Mouse (Mus musculus): ENCODE measurements at regions not wholly inside any gene's neighbourhood (a gene's known extent, or its start where the extent isn't known, plus 50 kb on each side); places are given as distances from the start of the nearest gene placed in this dataset.

- in situ Hi-C loops (cut with MboI, MseI) = no loop called here
Observed at GRCm38 (mm10) chr5:85706598-85706997, 358.8 kb downstream of the Cenpc1 start.

GRCm38 (mm10) chr5:85706084-85706483 lies 359.3 kb downstream of the Cenpc1 start:
- in situ Hi-C loops (cut with MboI, MseI) = no loop called here

- in situ Hi-C loops (cut with MboI, MseI) = no loop called here
Observed at GRCm38 (mm10) chr5:85677872-85678271, 387.5 kb downstream of the Cenpc1 start.

- in situ Hi-C loops (cut with MboI, MseI) = no loop called here
Observed at GRCm38 (mm10) chr5:85671121-85671520, 394.3 kb downstream of the Cenpc1 start.

GRCm38 (mm10) chr5:85661487-85661886 lies 403.9 kb downstream of the Cenpc1 start:
- in situ Hi-C loops (cut with MboI, MseI) = no loop called here

- in situ Hi-C loops (cut with MboI, MseI) = no loop called here
Observed at GRCm38 (mm10) chr5:85621078-85621477, 444.3 kb downstream of the Cenpc1 start.

- in situ Hi-C loops (cut with MboI, MseI) = no loop called here
Observed at GRCm38 (mm10) chr5:85614783-85615182, 450.6 kb downstream of the Cenpc1 start.

GRCm38 (mm10) chr5:85612606-85613005 lies 452.8 kb downstream of the Cenpc1 start:
- in situ Hi-C loops (cut with MboI, MseI) = no loop called here

- in situ Hi-C loops (cut with MboI, MseI) = no loop called here
Observed at GRCm38 (mm10) chr5:85609104-85609503, 456.3 kb downstream of the Cenpc1 start.

GRCm38 (mm10) chr5:85598164-85598563 lies 467.2 kb downstream of the Cenpc1 start:
- in situ Hi-C loops (cut with MboI, MseI) = no loop called here

GRCm38 (mm10) chr5:85595082-85595447 lies 470.3 kb downstream of the Cenpc1 start:
- in situ Hi-C loops (cut with MboI, MseI) = no loop called here

- in situ Hi-C loops (cut with MboI, MseI) = no loop called here
Observed at GRCm38 (mm10) chr5:85594413-85595081, 470.8 kb downstream of the Cenpc1 start.

GRCm38 (mm10) chr5:85592236-85592635 lies 473.1 kb downstream of the Cenpc1 start:
- in situ Hi-C loops (cut with MboI, MseI) = no loop called here

GRCm38 (mm10) chr5:85586727-85587126 lies 478.7 kb downstream of the Cenpc1 start:
- in situ Hi-C loops (cut with MboI, MseI) = no loop called here

- in situ Hi-C loops (cut with MboI, MseI) = no loop called here
Observed at GRCm38 (mm10) chr5:85572531-85572930, 492.9 kb downstream of the Cenpc1 start.

- in situ Hi-C loops (cut with MboI, MseI) = no loop called here
Observed at GRCm38 (mm10) chr5:85571967-85572366, 493.4 kb downstream of the Cenpc1 start.

- in situ Hi-C loops (cut with MboI, MseI) = no loop called here
Observed at GRCm38 (mm10) chr5:85571381-85571780, 494.0 kb downstream of the Cenpc1 start.

GRCm38 (mm10) chr5:85536329-85536728 lies 529.1 kb downstream of the Cenpc1 start:
- in situ Hi-C loops (cut with MboI, MseI) = no loop called here

- in situ Hi-C loops (cut with MboI, MseI) = no loop called here
Observed at GRCm38 (mm10) chr5:85525385-85526194, 539.8 kb downstream of the Cenpc1 start.

- in situ Hi-C loops (cut with MboI, MseI) = loop anchor here (10.0 kb wide), 1 partner anchor 1100 kb away; no protein-coding TSS in a partner anchor
Observed at GRCm38 (mm10) chr5:85505244-85505643, 560.1 kb downstream of the Cenpc1 start.

- in situ Hi-C loops (cut with MboI, MseI) = no loop called here
Observed at GRCm38 (mm10) chr5:85497261-85497660, 568.1 kb downstream of the Cenpc1 start.

- in situ Hi-C loops (cut with MboI, MseI) = no loop called here
Observed at GRCm38 (mm10) chr5:85485733-85486322, 579.6 kb downstream of the Cenpc1 start.

GRCm38 (mm10) chr5:85485157-85485556 lies 580.2 kb downstream of the Cenpc1 start:
- in situ Hi-C loops (cut with MboI, MseI) = no loop called here
